Mouse (Mus musculus) hindbrain, embryonic 10.5 days (tissue): ENCODE results near the gene Hist2h2bb. TPM values are rescaled to one million over a fixed set of nuclear protein-coding genes. Genes with fewer than 3 reads are reported as not detected.
"Not testable (repeated sequence)": the region's sequence is repeated elsewhere in the genome, so short reads cannot be mapped to it uniquely, and the experiment has no call there.

Source experiments
- DNase-seq: peaks from one replicate; pipeline ENCODE4 v3.0.0-alpha.2; 2017; ENCODE audit warnings: low spot score
- H3K27ac ChIP-seq: fragments of 300-500 bp; sonication (generic); 2 replicates; pipeline ENCODE4 v1.5.1; 2016; ENCODE audit warnings: mild to moderate bottlenecking, moderate library complexity
- H3K27me3 ChIP-seq: fragments of 300-500 bp; sonication (generic); 2 replicates; pipeline ENCODE4 v1.6.1; 2016; ENCODE audit warnings: mild to moderate bottlenecking; ENCODE audit not compliant: poor library complexity, insufficient read depth, severe bottlenecking
- H3K36me3 ChIP-seq: fragments of 300-500 bp; sonication (generic); 2 replicates; pipeline ENCODE4 v1.6.1; 2016; ENCODE audit warnings: mild to moderate bottlenecking, moderate library complexity
- H3K4me1 ChIP-seq: fragments of 300-500 bp; sonication (generic); replicated peaks from 2 replicates; pipeline ENCODE4 v1.6.1; 2016; ENCODE audit warnings: mild to moderate bottlenecking
- H3K4me3 ChIP-seq: fragments of 300-500 bp; sonication (generic); 2 replicates; pipeline ENCODE4 v1.5.1; 2016; ENCODE audit warnings: mild to moderate bottlenecking, moderate library complexity
- H3K9me3 ChIP-seq: fragments of 300-500 bp; sonication (generic); 2 replicates; pipeline ENCODE4 v1.6.1; 2016; ENCODE audit warnings: mild to moderate bottlenecking, moderate library complexity
- WGBS: fragments of 180-500 bp; shearing (Covaris S2); methylation state at CpG from one replicate; pipeline ENCODE4 v1.1.7; 2016; 5-methylcytosine and 5-hydroxymethylcytosine counted together
- polyA plus RNA-seq: library from polyadenylated mRNA; unstranded; fragments of >200 nt; fragmentation: Nextera tagmentation; extraction: Ambion mirVana; gene quantifications from 2 replicates; pipeline ENCODE4 v1.2.1, GENCODE M21; 2016

Gene Hist2h2bb
- polyA plus RNA-seq, 1 experiment from 2014 or later = 9.4 TPM

DNA sequence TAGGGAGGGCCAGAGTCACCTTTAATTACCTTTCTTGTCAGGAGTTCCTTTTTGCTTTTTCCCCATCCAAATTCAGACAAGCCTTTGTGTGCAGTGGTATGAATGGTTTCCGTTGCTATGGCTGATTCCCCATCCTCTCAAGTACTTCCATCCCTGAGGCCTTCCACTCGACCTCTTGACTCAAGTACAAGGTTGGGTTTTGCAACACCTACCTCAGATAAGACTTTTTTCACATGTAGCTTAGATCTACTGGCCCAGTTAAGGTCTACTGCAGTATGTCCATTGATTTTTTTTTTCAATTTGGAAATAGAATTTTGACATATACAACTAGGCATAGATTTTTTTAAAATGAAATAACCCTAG, 37.8 kb upstream of the Hist2h2bb start:
- Histone ChIP-seq H3K4me1 (peaks cover 10% of the 10 kb centered on the region; the same call in 1 of the 2 replicates), H3K27me3 (no peaks in the 10 kb centered on the region), H3K9me3 (no peaks in the 10 kb centered on the region), H3K27ac (no peak overlapping the region), H3K36me3 (no peaks in the 10 kb centered on the region), H3K4me3 (no peak overlapping the region)
- no peak for DNase-seq
- 74% methylated on average over 2 of the region's 2 CpGs for WGBS

DNA sequence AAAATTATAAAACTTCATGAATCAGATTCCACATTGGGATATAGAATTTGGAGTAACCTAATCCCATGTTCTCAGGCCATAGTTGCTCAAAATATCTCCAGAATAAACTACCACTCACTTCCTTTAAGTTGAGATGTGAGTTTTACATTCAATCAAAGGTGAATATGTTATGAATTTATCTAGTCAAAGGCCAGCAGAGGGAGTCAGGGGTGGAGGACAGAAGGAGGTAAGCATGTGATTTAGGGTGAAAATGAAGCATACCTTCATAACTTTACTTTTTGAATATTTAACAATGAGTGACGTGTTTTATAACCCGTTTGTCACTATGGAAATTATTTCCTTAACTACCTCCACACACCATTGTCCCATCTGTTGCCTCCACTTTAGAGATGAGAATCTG, 34.6 kb upstream of the Hist2h2bb start:
- Histone ChIP-seq H3K9me3 (no peaks in the 10 kb centered on the region), H3K4me3 (no peak overlapping the region), H3K27ac (no peak overlapping the region), H3K27me3 (no peaks in the 10 kb centered on the region), H3K36me3 (no peaks in the 10 kb centered on the region), H3K4me1 (peaks cover 16% of the 10 kb centered on the region)
- 95% methylated on average over 2 of the region's 2 CpGs for WGBS
- DNase-seq = no peak

- no peak overlapping the region; the same call in 1 of the 2 replicates for H3K27ac ChIP-seq
- 55% methylated on average over 3 of the region's 3 CpGs for WGBS
- H3K9me3 ChIP-seq = no peaks in the 10 kb centered on the region
- DNase-seq = no peak
- no peak overlapping the region for H3K4me3 ChIP-seq
- peaks cover 21% of the 10 kb centered on the region for H3K4me1 ChIP-seq
- H3K36me3 ChIP-seq = no peaks in the 10 kb centered on the region
- H3K27me3 ChIP-seq = no peaks in the 10 kb centered on the region
Measured at GRCm38 (mm10) chr3:96235836-96236235, 33.7 kb upstream of the Hist2h2bb start.

- DNase-seq = peak; percentile 33
- Histone ChIP-seq H3K27ac (peak overlapping the region; percentile 91), H3K4me3 (peak overlapping the region; percentile 60), H3K9me3 (no peaks in the 10 kb centered on the region), H3K36me3 (no peaks in the 10 kb centered on the region), H3K27me3 (no peaks in the 10 kb centered on the region), H3K4me1 (peaks cover 24% of the 10 kb centered on the region)
- WGBS = 86% methylated on average over 4 of the region's 4 CpGs
Measured at GRCm38 (mm10) chr3:96236834-96237334, 32.7 kb upstream of the Hist2h2bb start.

DNA sequence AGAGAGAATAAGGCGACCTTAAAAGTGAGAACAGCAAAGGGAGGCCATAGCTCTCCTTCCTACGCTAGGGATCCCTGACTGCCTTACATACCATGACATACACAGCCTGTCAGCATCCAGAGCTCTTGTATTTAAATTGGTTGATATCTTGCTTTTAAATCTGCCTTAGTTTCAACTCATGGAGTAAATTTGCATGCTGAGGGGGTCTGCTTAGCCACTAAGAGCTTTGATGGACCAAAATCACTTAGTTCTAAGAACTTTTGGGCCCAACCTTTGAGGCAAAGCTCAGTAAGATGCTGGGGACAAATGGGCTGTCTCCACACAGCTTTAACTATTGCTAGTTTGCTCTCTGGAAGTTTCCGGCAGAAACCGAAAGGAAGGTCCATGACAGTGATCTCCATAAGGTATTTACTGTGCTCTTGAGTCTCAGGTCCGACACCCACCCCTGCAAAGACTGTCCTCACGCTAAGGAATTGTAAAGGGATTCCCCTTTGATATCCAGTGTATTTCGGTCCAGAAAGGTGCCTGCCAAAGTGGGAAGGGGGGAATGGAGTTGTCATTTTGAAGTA, 32.1 kb upstream of the Hist2h2bb start:
- no peaks in the 10 kb centered on the region for H3K9me3 ChIP-seq
- WGBS = 32% methylated on average over 7 of the region's 7 CpGs
- H3K4me3 ChIP-seq = peak overlapping the region; percentile 60

GRCm38 (mm10) chr3:96237904-96238511, 31.5 kb upstream of the Hist2h2bb start:
- Histone ChIP-seq H3K9me3 (no peaks in the 10 kb centered on the region), H3K4me3 (peak overlapping the region; percentile 60), H3K27ac (peak overlapping the region; percentile 91), H3K4me1 (peaks cover 24% of the 10 kb centered on the region), H3K27me3 (no peaks in the 10 kb centered on the region), H3K36me3 (no peaks in the 10 kb centered on the region)
- WGBS = under 1% methylated on average over 12 of the region's 12 CpGs
- DNase-seq = peak; percentile 36

More for the DNA sequence above, 32.1 kb upstream of the Hist2h2bb start:
- Histone ChIP-seq H3K27me3 (no peaks in the 10 kb centered on the region), H3K27ac (peak overlapping the region; percentile 91), H3K36me3 (no peaks in the 10 kb centered on the region), H3K4me1 (peaks cover 24% of the 10 kb centered on the region)
- peak; percentile 43 for DNase-seq

DNA sequence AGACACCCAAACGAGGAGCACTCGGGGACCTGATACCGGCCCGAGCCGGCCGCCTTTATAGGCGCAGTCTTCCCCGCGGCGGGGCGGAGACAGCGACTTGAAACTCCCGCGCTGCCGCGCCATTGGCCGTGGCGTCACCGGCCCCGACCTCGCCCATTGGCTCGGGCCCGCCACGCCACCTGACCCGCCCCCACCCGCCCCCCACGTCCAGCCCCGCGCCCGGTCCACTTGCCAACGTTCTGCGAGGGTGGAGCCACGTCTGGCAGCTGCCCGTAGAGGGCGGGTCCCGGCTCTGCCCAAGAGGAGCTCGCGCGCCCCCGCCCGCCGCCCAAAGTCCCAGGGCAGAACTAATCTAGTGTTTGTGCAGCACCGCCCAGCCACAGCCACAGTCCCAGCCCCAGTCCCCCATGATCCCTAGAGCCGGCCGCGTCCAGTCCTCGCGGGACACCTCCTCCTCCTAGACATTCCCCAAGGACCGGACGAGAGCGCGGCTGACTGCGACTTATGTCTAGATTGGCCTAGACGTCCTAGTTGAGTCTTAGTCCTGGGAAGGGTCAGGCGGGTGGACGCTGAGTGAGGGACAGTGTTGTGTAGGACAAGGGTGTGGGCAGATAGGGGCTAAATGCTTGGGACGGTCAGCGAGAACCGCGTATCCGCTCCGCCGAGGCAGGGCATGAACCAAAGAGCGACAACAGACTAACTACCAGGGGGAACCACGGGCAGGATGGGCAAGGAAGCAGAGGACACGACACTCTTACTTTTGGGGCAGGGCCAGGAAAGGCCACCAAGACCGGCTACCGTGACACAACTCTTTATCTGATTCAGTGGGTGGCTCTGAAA, 30.4 kb upstream of the Hist2h2bb start, which contains the start of gene Hist2h3c2:
Hist2h3c2 (minus strand) TSS at position 174 of the 840 bp plus-strand sequence.
- Histone ChIP-seq H3K4me1 (peaks cover 34% of the 10 kb centered on the region), H3K4me3 (peak within 1 kb of the TSS; percentile 60), H3K27ac (peak within 1 kb of the TSS; percentile 91)
- not testable (repeated sequence) for H3K36me3 ChIP-seq, DNase-seq, H3K27me3 ChIP-seq, H3K9me3 ChIP-seq
- under 1% methylated on average over 32 of the region's 68 CpGs for WGBS

- H3K9me3 ChIP-seq, H3K27me3 ChIP-seq, H3K36me3 ChIP-seq: not testable (repeated sequence)
- peak within 1 kb of the TSS; percentile 46 for H3K4me3 ChIP-seq
- peak; percentile 74 for DNase-seq
- 3% methylated on average over 44 of the region's 85 CpGs for WGBS
- peak within 1 kb of the TSS; percentile 96 for H3K27ac ChIP-seq
- H3K4me1 ChIP-seq = peaks cover 43% of the 10 kb centered on the region
Measured at GRCm38 (mm10) chr3:96239949-96240798, 29.4 kb upstream of the Hist2h2bb start, which contains the start of gene Hist2h2aa2. Gene Hist2h2aa2, minus strand, starts transcription at chr3:96240276.

DNA sequence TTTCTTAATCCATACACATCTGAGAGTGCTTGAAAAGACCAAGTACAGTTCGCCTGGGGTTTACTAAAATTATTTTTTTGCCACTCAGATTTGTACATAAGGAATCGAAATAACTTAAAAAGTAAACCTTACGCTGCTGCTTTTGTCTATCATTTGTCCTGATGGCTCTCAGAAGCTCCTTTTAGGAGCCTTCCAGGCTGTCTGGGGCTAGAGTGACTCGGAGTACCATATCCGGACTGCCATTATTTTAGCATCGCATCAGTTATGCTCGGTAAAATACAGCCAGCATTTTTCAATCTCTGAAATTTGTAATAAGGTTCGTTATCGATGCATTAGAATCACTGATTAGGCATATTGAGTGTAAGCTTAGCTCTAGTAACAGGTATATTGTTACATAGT, 28.8 kb upstream of the Hist2h2bb start:
- 79% methylated on average over 9 of the region's 9 CpGs for WGBS
- Histone ChIP-seq H3K27me3 (no peaks in the 10 kb centered on the region), H3K27ac (peak overlapping the region; percentile 96), H3K4me3 (peak overlapping the region; percentile 42), H3K9me3 (no peaks in the 10 kb centered on the region), H3K36me3 (no peaks in the 10 kb centered on the region), H3K4me1 (peaks cover 43% of the 10 kb centered on the region)
- DNase-seq = no peak

DNA sequence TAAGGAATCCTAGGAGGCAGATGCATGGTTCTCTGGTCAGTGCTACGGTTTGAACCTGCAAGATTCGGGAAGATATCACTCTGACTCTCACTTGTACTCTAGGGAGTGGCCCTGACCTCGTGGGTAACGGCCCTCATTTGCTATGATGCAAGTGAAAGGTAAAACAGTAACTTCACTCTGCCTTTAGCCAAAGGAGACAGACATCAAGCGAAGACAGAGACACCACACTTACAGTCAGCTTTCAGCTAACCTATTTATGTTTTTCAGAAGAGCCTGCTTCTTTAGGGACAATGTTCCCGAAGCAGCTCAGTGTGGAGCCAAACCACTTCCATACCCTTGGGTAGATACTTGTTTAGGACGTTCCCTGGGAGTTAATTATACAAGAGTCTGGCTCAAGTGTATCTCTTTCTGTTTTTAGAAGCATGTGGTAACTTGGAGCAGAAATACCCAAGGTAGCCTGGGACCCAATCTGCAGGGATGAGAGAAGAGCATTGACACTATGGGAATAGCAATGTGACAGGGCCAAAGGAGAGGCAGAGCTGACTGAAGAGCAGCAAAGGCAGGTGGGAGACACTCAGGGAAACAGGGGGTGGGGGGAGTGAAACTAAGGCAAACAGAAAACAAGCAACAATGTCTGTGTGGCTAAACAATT, 25.5 kb upstream of the Hist2h2bb start:
- 85% methylated on average over 7 of the region's 7 CpGs for WGBS
- peak overlapping the region; percentile 96 for H3K27ac ChIP-seq
- no peak for DNase-seq
- no peaks in the 10 kb centered on the region for H3K27me3 ChIP-seq
- H3K36me3 ChIP-seq = no peaks in the 10 kb centered on the region
- H3K4me1 ChIP-seq = peaks cover 46% of the 10 kb centered on the region
- no peaks in the 10 kb centered on the region for H3K9me3 ChIP-seq
- peak overlapping the region; percentile 57; the same call in 1 of the 2 replicates for H3K4me3 ChIP-seq

- under 1% methylated on average over 45 of the region's 88 CpGs for WGBS
- Histone ChIP-seq H3K4me3 (peak within 1 kb of the TSS; percentile 57), H3K27ac (peak within 1 kb of the TSS; percentile 96), H3K4me1 (peaks cover 48% of the 10 kb centered on the region)
- H3K36me3 ChIP-seq, H3K9me3 ChIP-seq, H3K27me3 ChIP-seq: not testable (repeated sequence)
- DNase-seq = peak; percentile 81
Measured at GRCm38 (mm10) chr3:96245003-96245886, 24.3 kb upstream of the Hist2h2bb start, which contains the start of gene Hist2h2aa1. Gene Hist2h2aa1, plus strand, starts transcription at chr3:96245497.
